Mouse (Mus musculus) thymus, postnatal 25 days (tissue): ENCODE measurements around the gene Stk4.
A peak's percentile ranks its signal among the peaks of the same experiment; 100 is the strongest.

Experiments
- DNase-seq: peaks from one replicate; pipeline ENCODE4 v3.0.0; 2022

Stk4 gene

GRCm38 (mm10) chr2:164081577-164081976 lies 11.5 kb downstream of the Stk4 start:
- peak; percentile 65 for DNase-seq

- no peak for DNase-seq
These were observed 12.1 kb downstream of the Stk4 start for GRCm38 (mm10) chr2:164082175-164082574.

- peak; percentile 80 for DNase-seq
These were observed 13.7 kb downstream of the Stk4 start for GRCm38 (mm10) chr2:164083609-164084341.

- DNase-seq: peak; percentile 83
These were observed 14.2 kb downstream of the Stk4 start for GRCm38 (mm10) chr2:164084342-164084700.

GRCm38 (mm10) chr2:164087416-164088017 lies 17.4 kb downstream of the Stk4 start:
- no peak for DNase-seq

- no peak for DNase-seq
These were observed 19.4 kb downstream of the Stk4 start for GRCm38 (mm10) chr2:164089508-164089907.

GRCm38 (mm10) chr2:164094152-164094551 lies 24.0 kb downstream of the Stk4 start:
- DNase-seq: no peak

GRCm38 (mm10) chr2:164098603-164099250 lies 28.6 kb downstream of the Stk4 start:
- DNase-seq: no peak

- no peak for DNase-seq
These were observed 31.8 kb downstream of the Stk4 start for GRCm38 (mm10) chr2:164101936-164102335.

GRCm38 (mm10) chr2:164102366-164102765 lies 32.2 kb downstream of the Stk4 start:
- DNase-seq: no peak

GRCm38 (mm10) chr2:164103501-164103900 lies 33.4 kb downstream of the Stk4 start:
- DNase-seq: peak; percentile 54

GRCm38 (mm10) chr2:164106287-164107035 lies 36.3 kb downstream of the Stk4 start:
- DNase-seq: no peak

- DNase-seq: no peak
These were observed 37.2 kb downstream of the Stk4 start for GRCm38 (mm10) chr2:164107125-164107874.

- no peak for DNase-seq
These were observed 38.4 kb downstream of the Stk4 start for GRCm38 (mm10) chr2:164108501-164108900.

GRCm38 (mm10) chr2:164111546-164111945 lies 41.4 kb downstream of the Stk4 start:
- no peak for DNase-seq

- no peak for DNase-seq
These were observed 43.9 kb downstream of the Stk4 start for GRCm38 (mm10) chr2:164114051-164114450.

- no peak for DNase-seq
These were observed 45.4 kb downstream of the Stk4 start for GRCm38 (mm10) chr2:164115531-164115930.

- DNase-seq: no peak
These were observed 49.4 kb downstream of the Stk4 start for GRCm38 (mm10) chr2:164119503-164119902.

GRCm38 (mm10) chr2:164123169-164123766 lies 53.1 kb downstream of the Stk4 start:
- no peak for DNase-seq

- DNase-seq: no peak
These were observed 56.4 kb downstream of the Stk4 start for GRCm38 (mm10) chr2:164126533-164126955.

GRCm38 (mm10) chr2:164127297-164127696 lies 57.2 kb downstream of the Stk4 start:
- no peak for DNase-seq
